In genomic region chr11:19923888-19924756, GRCm38 (mm10) we compare ENCODE assay signal across 8 mouse cellular contexts. TPM values are rescaled to one million over a fixed set of nuclear protein-coding genes. Genes with fewer than 3 reads are reported as not detected.
DNase-seq lines count a peak whose midpoint lies in the region; ATAC-seq and TF ChIP-seq lines count a peak whose summit lies in the region.

TSS of gene Spred2 (plus strand) at chr11:19924375.

- peak; percentile 59 for ATAC-seq in forebrain, embryonic 12.5 days (ENCODE audit: low FRiP score)
- peak; percentile 57 for ATAC-seq in heart, postnatal 0 days (ENCODE audit: insufficient read depth, low read depth)
- ATAC-seq in neural tube, embryonic 15.5 days (ENCODE audit: low FRiP score): peak; percentile 65

- H3K9ac ChIP-seq in ES-Bruce4 (ENCODE audit: low read depth, poor library complexity, severe bottlenecking): peak within 1 kb of the TSS; percentile 98
- H3K9ac ChIP-seq in forebrain, embryonic 12.5 days: peak within 1 kb of the TSS; percentile 90
- H3K9ac ChIP-seq in heart, postnatal 0 days (replicated peaks; ENCODE audit: low read depth, low read length): peak within 1 kb of the TSS; percentile 90
- H3K9ac ChIP-seq in neural tube, embryonic 15.5 days (replicated peaks): peak within 1 kb of the TSS; percentile 83

- H3K27ac ChIP-seq in ES-Bruce4 (ENCODE audit: insufficient read depth, low read length): peak within 1 kb of the TSS; percentile 95
- H3K27ac ChIP-seq in forebrain, embryonic 12.5 days: peak within 1 kb of the TSS; percentile 95
- H3K27ac ChIP-seq in heart, postnatal 0 days (ENCODE audit: low read depth): peak within 1 kb of the TSS; percentile 96
- peak within 1 kb of the TSS; percentile 98 for H3K27ac ChIP-seq in neural tube, embryonic 15.5 days (replicated peaks)

- peak within 1 kb of the TSS; percentile 97 for H3K4me3 ChIP-seq in ES-Bruce4 (ENCODE audit: low read depth, low read length)
- peak within 1 kb of the TSS; percentile 88 for H3K4me3 ChIP-seq in forebrain, embryonic 12.5 days (replicated peaks)
- H3K4me3 ChIP-seq in heart, postnatal 0 days (ENCODE audit: low read depth, low read length): peak within 1 kb of the TSS; percentile 84
- H3K4me3 ChIP-seq in neural tube, embryonic 15.5 days (replicated peaks): peak within 1 kb of the TSS; percentile 93

- peak; percentile 77 for DNase-seq in c-Kit-positive CD71-positive TER-119-positive erythroid progenitor cells, embryonic 14.5 days (ENCODE audit: low spot score)
- DNase-seq in heart, postnatal 0 days (ENCODE audit: low spot score): peak; percentile 92
- peak; percentile 88 to 93 for DNase-seq in kidney, postnatal 4 days
- DNase-seq in lung, adult 18-20 months: peak; percentile 89 to 92
- peak; percentile 87 for DNase-seq in testis, postnatal 14 days (ENCODE audit: low spot score)

- TF ChIP-seq POLR2A in ES-Bruce4 (IDR thresholded peaks at IDR 0.05; ENCODE audit: insufficient read depth, low read length): peak; percentile 91

- peak within 1 kb of the TSS; percentile 73 for H3K4me2 ChIP-seq in forebrain, embryonic 12.5 days
- H3K4me2 ChIP-seq in heart, postnatal 0 days (ENCODE audit: low read depth, low read length): peak within 1 kb of the TSS; percentile 94
- peak within 1 kb of the TSS; percentile 72 for H3K4me2 ChIP-seq in neural tube, embryonic 15.5 days

- H3K27me3 ChIP-seq in ES-Bruce4 (ENCODE audit: control insufficient read depth, insufficient read depth, low read length, poor library complexity, severe bottlenecking): no peaks in the 10 kb centered on the region
- 0 out of 2 replicates have a peak, but pooled peaks cover under 1% of the 10 kb centered on the region for H3K27me3 ChIP-seq in forebrain, embryonic 12.5 days
- H3K27me3 ChIP-seq in heart, postnatal 0 days (ENCODE audit: control insufficient read depth, insufficient read depth, low read length): no peaks in the 10 kb centered on the region
- H3K27me3 ChIP-seq in neural tube, embryonic 15.5 days (replicated peaks): no peaks in the 10 kb centered on the region

- peaks cover 3% of the 10 kb centered on the region; the same call in 1 of the 2 replicates for H3K36me3 ChIP-seq in ES-Bruce4 (ENCODE audit: control insufficient read depth, insufficient read depth, low read length, poor library complexity, severe bottlenecking)
- no peaks in the 10 kb centered on the region for H3K36me3 ChIP-seq in forebrain, embryonic 12.5 days (replicated peaks)
- H3K36me3 ChIP-seq in heart, postnatal 0 days (replicated peaks; ENCODE audit: control insufficient read depth, insufficient read depth, low read length): no peaks in the 10 kb centered on the region
- no peaks in the 10 kb centered on the region for H3K36me3 ChIP-seq in neural tube, embryonic 15.5 days

- no peak for TF ChIP-seq CTCF in ES-Bruce4 (IDR thresholded peaks at IDR 0.05; ENCODE audit: low read depth, low read length)
- peak; percentile 17; the same call in 1 of the 2 replicates for TF ChIP-seq CTCF in heart, postnatal 0 days (IDR thresholded peaks at IDR 0.05; ENCODE audit: low read depth)

- peak; percentile 88 for TF ChIP-seq EP300 in ES-Bruce4 (IDR thresholded peaks at IDR 0.05; ENCODE audit: insufficient read depth, low read depth, low read length)
- TF ChIP-seq EP300 in heart, postnatal 0 days (IDR thresholded peaks at IDR 0.05; ENCODE audit: low read depth): no peak; the same call in 1 of the 2 replicates

- H3K9me3 ChIP-seq in ES-Bruce4 (replicated peaks; ENCODE audit: control insufficient read depth, insufficient read depth, low read length, poor library complexity, severe bottlenecking): no peaks in the 10 kb centered on the region
- no peaks in the 10 kb centered on the region for H3K9me3 ChIP-seq in forebrain, embryonic 12.5 days
- H3K9me3 ChIP-seq in heart, postnatal 0 days (replicated peaks; ENCODE audit: control insufficient read depth, low read length): no peaks in the 10 kb centered on the region
- H3K9me3 ChIP-seq in neural tube, embryonic 15.5 days (replicated peaks): no peaks in the 10 kb centered on the region

- peaks cover 2% of the 10 kb centered on the region for H3K4me1 ChIP-seq in ES-Bruce4 (ENCODE audit: control insufficient read depth, insufficient read depth, low read length)
- peaks cover 35% of the 10 kb centered on the region for H3K4me1 ChIP-seq in forebrain, embryonic 12.5 days
- H3K4me1 ChIP-seq in heart, postnatal 0 days (ENCODE audit: control insufficient read depth, insufficient read depth): peaks cover 16% of the 10 kb centered on the region
- H3K4me1 ChIP-seq in neural tube, embryonic 15.5 days: peaks cover 45% of the 10 kb centered on the region

- under 1% methylated on average over 51 of the region's 57 CpGs for WGBS in forebrain, embryonic 12.5 days
- under 1% methylated on average over 50 of the region's 57 CpGs for WGBS in heart, postnatal 0 days
- WGBS in neural tube, embryonic 15.5 days: under 1% methylated on average over 56 of the region's 57 CpGs

RNA-seq across cellular contexts. Expression of gene Spred2, which starts in this region (rescaled TPM):
- 41.9 and 43.5 TPM in 2 replicates for polyA plus RNA-seq in ES-Bruce4 (2011; ENCODE audit: insufficient read depth, insufficient read length, low read depth, missing spikeins)
- polyA plus RNA-seq in forebrain, embryonic 12.5 days (2016; fragmentation: Nextera tagmentation; extraction: Ambion mirVana): 8.1 and 8.4 TPM in 2 replicates
- total RNA-seq in heart, postnatal 0 days (2014; rRNA removed; ENCODE audit: low replicate concordance): 7.5 and 8.2 TPM in 2 replicates
- 3.2 TPM in 2 replicates for polyA plus RNA-seq in heart, postnatal 0 days (2015; fragmentation: Nextera tagmentation; extraction: Ambion mirVana)
- 7.2 and 8.4 TPM in 2 replicates for polyA plus RNA-seq in neural tube, embryonic 15.5 days (2015; fragmentation: Nextera tagmentation; extraction: Ambion mirVana)

Comparison
In these comparisons a context has a peak if more than half of its experiments do, and no peak if none do; other contexts are left out.
1. Peak in every context shown above with its lines: DNase-seq, ATAC-seq, H3K4me3 ChIP-seq and H3K27ac ChIP-seq.